Mouse (Mus musculus) lung, postnatal 14 days (tissue): ENCODE results near the gene Ppp3cb.
A peak's percentile ranks its signal among the peaks of the same experiment; 100 is the strongest.
"Not testable (repeated sequence)": the region's sequence is repeated elsewhere in the genome, so short reads cannot be mapped to it uniquely, and the experiment has no call there.

Experiments
- DNase-seq: peaks from one replicate; pipeline ENCODE4 v3.0.0; 2021

Ppp3cb gene

GRCm38 (mm10) chr14:20546415-20546814 lies at the start of gene Ppp3cb:
Gene Ppp3cb (minus strand): TSS chr14:20546573.
- peak; percentile 81 for DNase-seq

GRCm38 (mm10) chr14:20595781-20596180 lies 49.4 kb upstream of the Ppp3cb start:
- DNase-seq = no peak

GRCm38 (mm10) chr14:20587458-20587857 lies 41.1 kb upstream of the Ppp3cb start:
- DNase-seq = no peak

GRCm38 (mm10) chr14:20578822-20579407 lies 32.5 kb upstream of the Ppp3cb start:
- peak; percentile 14 for DNase-seq

GRCm38 (mm10) chr14:20576179-20576578 lies 29.8 kb upstream of the Ppp3cb start:
- DNase-seq = peak; percentile 82

GRCm38 (mm10) chr14:20573196-20573595 lies 26.8 kb upstream of the Ppp3cb start:
- DNase-seq = not testable (repeated sequence)

GRCm38 (mm10) chr14:20565256-20566021 lies 19.1 kb upstream of the Ppp3cb start:
- DNase-seq = no peak

- no peak for DNase-seq
These were observed 18.3 kb upstream of the Ppp3cb start for GRCm38 (mm10) chr14:20564692-20565091.

- DNase-seq = no peak
These were observed 15.5 kb upstream of the Ppp3cb start for GRCm38 (mm10) chr14:20561897-20562296.

- no peak for DNase-seq
These were observed 3.8 kb upstream of the Ppp3cb start for GRCm38 (mm10) chr14:20550136-20550535.

- peak; percentile 92 for DNase-seq
These were observed 643 bp downstream of the Ppp3cb start for GRCm38 (mm10) chr14:20545529-20546331.

GRCm38 (mm10) chr14:20544467-20545411 lies 1.6 kb downstream of the Ppp3cb start:
- DNase-seq = no peak

- DNase-seq = no peak
These were observed 16.7 kb downstream of the Ppp3cb start for GRCm38 (mm10) chr14:20529643-20530042.

- no peak for DNase-seq
These were observed 26.2 kb downstream of the Ppp3cb start for GRCm38 (mm10) chr14:20520179-20520578.

- no peak for DNase-seq
These were observed 37.9 kb downstream of the Ppp3cb start for GRCm38 (mm10) chr14:20508424-20508823.

- DNase-seq = no peak
These were observed 43.4 kb downstream of the Ppp3cb start for GRCm38 (mm10) chr14:20502966-20503365.

GRCm38 (mm10) chr14:20499982-20500381 lies 46.4 kb downstream of the Ppp3cb start:
- DNase-seq = no peak

GRCm38 (mm10) chr14:20496603-20497002 lies 49.8 kb downstream of the Ppp3cb start, which contains the start of gene Mss51:
Gene Mss51 (minus strand): TSS chr14:20496901.
- no peak for DNase-seq

- no peak for DNase-seq
These were observed 60.3 kb downstream of the Ppp3cb start for GRCm38 (mm10) chr14:20486031-20486430.

GRCm38 (mm10) chr14:20482051-20482751 lies 64.2 kb downstream of the Ppp3cb start:
- no peak for DNase-seq

GRCm38 (mm10) chr14:20481211-20481610 lies 65.2 kb downstream of the Ppp3cb start:
- no peak for DNase-seq

- DNase-seq = no peak
These were observed 66.2 kb downstream of the Ppp3cb start for GRCm38 (mm10) chr14:20480195-20480579.
